Mouse (Mus musculus) stomach, postnatal 0 days (tissue): ENCODE results near the gene Pgm2. TPM values are rescaled to one million over a fixed set of nuclear protein-coding genes. Genes with fewer than 3 reads are reported as not detected.

ENCODE experiments used
- ATAC-seq: fragments of 200-750 bp; cut with Nextera tagmentation; 2 replicates; pipeline ENCODE4 v1.8.0; 2017; ENCODE audit not compliant: low FRiP score, low TSS enrichment
- DNase-seq: peaks from one replicate; pipeline ENCODE4 v3.0.0-alpha.2; 2016; ENCODE audit warnings: low spot score
- H3K27ac ChIP-seq: fragments of 300-500 bp; sonication (generic); replicated peaks from 2 replicates; pipeline ENCODE4 v1.5.1; 2014; ENCODE audit warnings: mild to moderate bottlenecking, control low read depth
- H3K27me3 ChIP-seq: fragments of 300-500 bp; sonication (generic); 2 replicates; pipeline ENCODE4 v1.6.1; 2014; ENCODE audit warnings: low read length; ENCODE audit not compliant: control insufficient read depth, insufficient read depth
- H3K36me3 ChIP-seq: fragments of 300-500 bp; sonication (generic); 2 replicates; pipeline ENCODE4 v1.6.1; 2014; ENCODE audit warnings: low read length, mixed read lengths; ENCODE audit not compliant: control insufficient read depth, insufficient read depth
- H3K4me1 ChIP-seq: fragments of 300-500 bp; sonication (generic); replicated peaks from 2 replicates; pipeline ENCODE4 v1.6.1; 2014; ENCODE audit warnings: antibody characterized with exemption; ENCODE audit not compliant: control insufficient read depth, insufficient read depth
- H3K4me2 ChIP-seq: fragments of 300-500 bp; sonication (generic); replicated peaks from 2 replicates; pipeline ENCODE4 v1.6.1; 2014; ENCODE audit warnings: low read depth, mild to moderate bottlenecking, control low read depth, moderate library complexity
- H3K4me3 ChIP-seq: fragments of 300-500 bp; sonication (generic); 2 replicates; pipeline ENCODE4 v1.5.1; 2014; ENCODE audit warnings: low read depth, low read length, control low read depth
- H3K9ac ChIP-seq: fragments of 300-500 bp; sonication (generic); 2 replicates; pipeline ENCODE4 v1.6.1; 2014; ENCODE audit warnings: mild to moderate bottlenecking, low read length, control low read depth, mixed read lengths
- H3K9me3 ChIP-seq: fragments of 300-500 bp; sonication (generic); 2 replicates; pipeline ENCODE4 v1.6.1; 2016; ENCODE audit warnings: low read length; ENCODE audit not compliant: control insufficient read depth
- CTCF ChIP-seq: IDR thresholded peaks from 2 replicates; pipeline ENCODE4 v1.5.1; 2016; ENCODE audit warnings: antibody characterized with exemption, low read depth, mild to moderate bottlenecking, moderate library complexity
- EP300 ChIP-seq: optimal IDR thresholded peaks from 2 replicates; pipeline ENCODE3; 2016; ENCODE audit warnings: antibody characterized with exemption
- WGBS: fragments of 180-500 bp; shearing (Covaris S2); extraction: QIAGEN DNeasy Blood & Tissue Kit; methylation state at CpG from one replicate; pipeline ENCODE4 v1.1.7; 2014; 5-methylcytosine and 5-hydroxymethylcytosine counted together
- polyA plus RNA-seq: library from polyadenylated mRNA; unstranded; fragments of >200 nt; fragmentation: Nextera tagmentation; extraction: Ambion mirVana; gene quantifications from 2 replicates; pipeline ENCODE4 v1.2.1, GENCODE M21; 2015

Gene Pgm2
- polyA plus RNA-seq, result 33.8 and 34.3 TPM in 2 replicates

DNA sequence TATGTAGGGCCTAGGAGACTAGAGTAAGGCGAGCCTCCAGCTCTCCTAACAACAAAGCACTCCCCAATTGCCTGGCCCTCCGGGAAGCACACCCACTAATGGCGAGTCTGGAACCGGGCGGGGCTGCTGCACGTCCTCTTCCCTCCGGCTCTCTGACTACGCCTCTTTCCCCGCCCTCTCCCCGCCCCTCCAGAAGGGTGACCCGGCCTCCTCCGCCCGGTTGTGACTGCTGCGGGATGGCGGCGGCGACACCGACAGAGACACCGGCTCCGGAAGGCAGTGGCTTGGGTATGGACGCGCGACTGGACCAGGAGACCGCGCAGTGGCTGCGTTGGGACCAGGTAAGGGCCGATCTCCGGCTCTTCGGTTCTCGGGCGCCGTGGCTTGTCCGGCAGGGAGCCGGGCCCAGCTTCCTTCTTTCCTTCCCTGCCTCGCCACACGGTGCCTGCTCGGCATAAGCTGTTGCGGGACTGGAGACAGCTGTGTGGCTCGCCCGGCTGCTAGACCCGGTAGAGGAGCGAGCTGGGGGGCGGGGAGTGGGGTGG, at the start of gene Pgm2:
Gene Pgm2, plus strand, starts transcription at position 203 of the 545 bp plus-strand sequence.
- H3K4me3 ChIP-seq, result peak within 1 kb of the TSS; percentile 81
- H3K9ac ChIP-seq, result peak within 1 kb of the TSS; percentile 88
- ATAC-seq (peak; percentile 95), DNase-seq (peak; percentile 95)
- H3K4me2 ChIP-seq, result peak within 1 kb of the TSS; percentile 87
- H3K36me3 ChIP-seq, result no peaks in the 10 kb centered on the region
- peak within 1 kb of the TSS; percentile 83 for H3K27ac ChIP-seq
- TF ChIP-seq CTCF (peak; percentile 39), EP300 (no peak)
- peaks cover 6% of the 10 kb centered on the region for H3K4me1 ChIP-seq
- H3K27me3 ChIP-seq, result no peaks in the 10 kb centered on the region
- H3K9me3 ChIP-seq, result no peaks in the 10 kb centered on the region
- under 1% methylated on average over 42 of the region's 43 CpGs for WGBS

DNA sequence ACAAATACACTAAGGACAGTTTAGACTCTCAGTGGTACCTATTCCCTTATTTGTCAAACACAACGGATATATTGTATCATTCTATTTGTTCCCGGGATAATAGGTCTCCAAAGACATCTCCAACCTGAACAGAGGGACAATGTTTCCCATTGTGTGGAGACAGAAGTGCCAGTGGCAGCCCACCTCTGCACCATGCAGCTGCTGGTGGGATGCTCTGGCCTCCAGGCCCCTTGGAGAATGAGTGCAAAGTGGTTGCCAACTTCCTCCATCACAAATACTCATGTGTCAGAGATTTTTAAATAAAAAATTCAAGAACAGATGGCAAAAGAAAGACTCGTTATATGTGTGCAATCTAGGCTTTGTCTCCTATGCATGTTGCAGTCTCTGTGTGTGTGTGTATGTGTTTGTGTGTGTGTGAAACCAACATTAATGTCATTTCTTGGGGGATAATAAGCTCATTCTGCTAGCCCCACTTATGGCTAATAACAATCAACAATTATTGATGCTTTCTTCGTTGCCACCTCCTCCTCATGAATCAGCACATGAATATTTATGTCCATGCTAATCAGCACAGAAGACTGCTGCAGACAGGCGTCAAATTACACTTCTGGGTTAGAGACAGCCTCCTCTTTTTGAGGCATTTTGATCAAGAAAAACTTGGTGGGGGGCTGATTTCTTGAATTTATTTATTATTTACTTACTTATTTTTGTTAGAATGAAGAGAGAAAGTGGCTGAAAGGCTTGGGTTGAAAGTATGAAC, 48.9 kb upstream of the Pgm2 start:
- Histone ChIP-seq H3K9ac (no peak overlapping the region), H3K4me1 (no peaks in the 10 kb centered on the region), H3K9me3 (no peaks in the 10 kb centered on the region), H3K36me3 (no peaks in the 10 kb centered on the region), H3K27ac (no peak overlapping the region), H3K27me3 (no peaks in the 10 kb centered on the region), H3K4me2 (no peak overlapping the region), H3K4me3 (no peak overlapping the region)
- DNase-seq, result no peak
- 71% methylated on average over 5 of the region's 5 CpGs for WGBS
- no peak for TF ChIP-seq EP300
- no peak for TF ChIP-seq CTCF
- no peak for ATAC-seq

DNA sequence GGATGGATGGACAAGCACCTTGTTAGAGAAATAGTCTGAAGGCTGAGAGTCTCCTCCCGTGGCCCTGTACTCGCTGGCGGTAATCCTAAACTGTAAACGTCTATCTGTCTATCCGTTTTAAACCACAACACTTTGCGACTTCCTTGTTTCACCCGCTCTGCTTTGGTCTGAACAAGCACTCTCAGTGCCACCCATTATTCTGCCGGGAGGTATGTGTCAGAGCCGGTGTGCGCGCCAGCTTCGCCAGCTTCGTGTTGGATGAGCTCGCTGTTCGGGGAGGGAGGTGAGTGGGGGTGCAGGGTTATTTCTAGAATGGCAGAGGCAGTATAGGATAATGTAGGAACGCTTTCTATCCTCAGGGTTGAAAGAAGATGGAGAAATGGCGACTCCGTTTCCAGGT, 48.0 kb upstream of the Pgm2 start:
- ATAC-seq (no peak), DNase-seq (no peak)
- Histone ChIP-seq H3K27ac (no peak overlapping the region), H3K4me3 (no peak overlapping the region), H3K9me3 (no peaks in the 10 kb centered on the region), H3K27me3 (no peaks in the 10 kb centered on the region), H3K36me3 (no peaks in the 10 kb centered on the region), H3K4me1 (no peaks in the 10 kb centered on the region), H3K4me2 (no peak overlapping the region), H3K9ac (no peak overlapping the region)
- WGBS, result 78% methylated on average over 18 of the region's 18 CpGs
- TF ChIP-seq CTCF (no peak), EP300 (no peak)

DNA sequence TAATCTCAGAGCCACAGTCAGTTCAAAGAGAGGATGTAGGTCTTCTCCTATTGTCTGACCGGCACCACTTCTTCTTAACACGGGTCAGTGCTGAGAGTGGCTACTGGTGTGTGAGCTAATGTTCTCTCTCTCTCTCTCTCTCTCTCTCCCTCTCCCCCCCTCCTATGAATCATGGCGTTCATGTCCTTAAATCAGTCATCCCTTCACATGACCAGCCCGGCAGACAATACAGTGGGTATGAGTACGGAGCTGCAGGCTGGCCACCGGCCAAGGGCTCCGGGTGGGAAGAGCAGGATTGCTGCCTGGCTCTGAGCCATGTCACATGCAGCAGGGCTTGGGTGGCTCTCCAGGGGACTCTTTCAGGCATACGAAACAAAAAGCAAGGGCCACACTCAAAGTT, 47.2 kb upstream of the Pgm2 start:
- TF ChIP-seq CTCF (no peak), EP300 (no peak)
- DNase-seq, result peak; percentile 28
- Histone ChIP-seq H3K27ac (no peak overlapping the region), H3K9ac (no peak overlapping the region), H3K4me2 (0 out of 2 replicates have a peak overlapping the region, but pooled peaks have one; percentile 0), H3K4me3 (no peak overlapping the region), H3K36me3 (no peaks in the 10 kb centered on the region), H3K27me3 (no peaks in the 10 kb centered on the region), H3K9me3 (no peaks in the 10 kb centered on the region), H3K4me1 (no peaks in the 10 kb centered on the region)
- ATAC-seq, result no peak
- WGBS, result 24% methylated on average over 8 of the region's 8 CpGs

DNA sequence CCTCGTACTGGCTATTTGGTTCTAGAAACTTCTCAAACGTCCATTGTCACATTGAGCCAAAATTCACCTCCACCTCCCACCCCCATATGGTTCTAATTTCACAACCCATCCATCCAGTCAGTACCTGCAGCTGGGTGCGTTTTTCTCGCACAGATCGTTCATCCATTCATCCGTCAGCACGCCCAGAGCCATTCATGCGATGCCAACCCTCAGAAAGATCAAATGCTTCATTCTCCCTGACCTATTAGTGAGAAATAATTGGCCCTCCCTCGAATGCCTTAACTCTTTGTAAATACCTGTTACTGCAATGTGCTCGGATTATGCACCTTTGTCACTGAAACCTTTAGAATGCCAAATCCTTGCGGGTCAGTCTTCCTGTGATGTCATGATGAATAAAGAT, 45.8 kb upstream of the Pgm2 start:
- Histone ChIP-seq H3K36me3 (no peaks in the 10 kb centered on the region), H3K9me3 (no peaks in the 10 kb centered on the region), H3K4me3 (no peak overlapping the region), H3K4me2 (no peak overlapping the region), H3K27ac (no peak overlapping the region), H3K9ac (no peak overlapping the region), H3K27me3 (no peaks in the 10 kb centered on the region), H3K4me1 (no peaks in the 10 kb centered on the region)
- no peak for DNase-seq
- ATAC-seq, result no peak
- 67% methylated on average over 11 of the region's 11 CpGs for WGBS
- TF ChIP-seq CTCF, result no peak
- no peak for TF ChIP-seq EP300

DNA sequence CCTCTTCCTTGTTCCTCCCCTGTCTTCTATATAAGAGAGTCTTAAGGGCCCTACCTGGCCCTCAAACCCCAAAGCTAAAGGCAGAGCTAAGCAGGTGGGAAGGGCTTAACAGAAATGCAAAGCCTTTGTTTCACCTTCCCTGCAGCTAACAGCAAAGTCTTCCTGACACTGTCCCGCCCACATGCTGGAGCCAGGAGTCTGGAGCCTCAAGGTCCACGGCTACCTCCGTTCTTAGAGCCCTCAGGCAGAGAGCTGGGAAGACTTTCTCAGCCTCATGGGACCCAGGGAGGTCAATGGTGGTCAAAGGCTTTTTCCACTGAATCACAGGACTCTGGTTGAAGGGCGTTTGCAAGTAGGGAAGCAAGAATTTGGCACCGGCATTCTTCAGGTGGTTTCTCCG, 44.8 kb upstream of the Pgm2 start:
- H3K9me3 ChIP-seq, result 0 out of 2 replicates have a peak, but pooled peaks cover 2% of the 10 kb centered on the region
- H3K4me3 ChIP-seq, result no peak overlapping the region
- no peak for DNase-seq
- no peak overlapping the region for H3K27ac ChIP-seq
- no peak overlapping the region for H3K4me2 ChIP-seq
- H3K27me3 ChIP-seq, result no peaks in the 10 kb centered on the region
- no peak overlapping the region for H3K9ac ChIP-seq
- H3K36me3 ChIP-seq, result no peaks in the 10 kb centered on the region
- ATAC-seq, result no peak
- 50% methylated on average over 6 of the region's 6 CpGs for WGBS
- H3K4me1 ChIP-seq, result no peaks in the 10 kb centered on the region
- TF ChIP-seq CTCF (no peak), EP300 (no peak)
